Mouse (Mus musculus): ENCODE results near the gene Poln.

DNA sequence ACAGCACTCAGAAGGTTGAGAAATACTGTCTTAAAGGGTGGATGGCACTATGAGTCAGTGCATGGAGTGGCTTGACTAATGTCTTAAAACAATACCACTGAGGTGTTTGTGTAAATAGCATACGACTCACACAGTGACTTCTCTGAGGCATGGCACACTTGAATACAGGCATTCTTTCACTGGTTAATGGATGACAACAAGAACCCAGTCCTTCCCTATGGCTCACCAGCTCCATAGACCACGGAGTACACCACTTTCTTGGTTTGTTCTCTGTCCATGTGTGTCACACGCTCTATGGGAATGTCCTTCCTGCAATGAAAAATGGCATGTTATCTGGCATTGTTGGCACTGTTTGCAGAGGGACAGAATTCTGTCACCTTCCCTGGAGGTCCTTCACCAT, 136.7 kb downstream of the Poln start:
- TF ChIP-seq POLR2A (IDR thresholded peaks at IDR 0.05; ENCODE audit: borderline replicate concordance, control insufficient read depth, low read depth, low read length), result no peak
- no peak for TF ChIP-seq CTCF (IDR thresholded peaks at IDR 0.05; ENCODE audit: control insufficient read depth, insufficient read depth, low read length)
